Mouse (Mus musculus): ENCODE data around the gene Tsen2. TPM values are rescaled to one million over a fixed set of nuclear protein-coding genes. Genes with fewer than 3 reads are reported as not detected.

The Tsen2 gene
- polyA plus RNA-seq, 1 experiment from 2014 or later, result 32.0 TPM

DNA sequence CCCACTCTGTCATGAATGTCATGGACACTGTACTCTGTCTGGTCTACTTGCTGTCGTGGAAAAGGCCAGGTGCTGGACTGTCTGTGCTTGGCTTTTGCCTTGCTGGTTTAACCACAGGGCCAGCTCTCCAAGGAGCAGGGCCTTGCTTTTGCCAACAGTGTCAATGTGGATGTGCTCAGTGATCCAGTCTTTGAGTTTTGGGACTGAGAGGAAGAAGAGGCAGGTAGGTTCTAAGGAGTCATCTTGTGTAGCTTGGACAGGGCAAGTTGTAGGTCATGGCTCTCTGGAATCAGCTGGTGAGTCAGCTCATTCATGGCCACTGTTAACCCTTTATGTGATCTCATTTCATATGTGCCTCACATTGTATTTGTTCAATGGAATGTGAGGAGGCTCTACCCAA lies 62.0 kb downstream of the Tsen2 start:
- no peaks in the 10 kb centered on the region; the same call in 1 of the 2 replicates for H3K36me3 ChIP-seq (ENCODE audit: control insufficient read depth, insufficient read depth, low read length)
- ATAC-seq, result no peak
- no peak overlapping the region for H3K4me3 ChIP-seq (ENCODE audit: low read length)
- no peaks in the 10 kb centered on the region for H3K9me3 ChIP-seq (ENCODE audit: control insufficient read depth, low read length)
- H3K27me3 ChIP-seq (replicated peaks; ENCODE audit: control insufficient read depth, insufficient read depth, low read length), result no peaks in the 10 kb centered on the region
- no peak overlapping the region for H3K4me2 ChIP-seq (ENCODE audit: low read length)
- H3K4me1 ChIP-seq (ENCODE audit: control insufficient read depth, insufficient read depth, low read depth, low read length), result peaks cover 9% of the 10 kb centered on the region
- no peak overlapping the region for H3K27ac ChIP-seq (ENCODE audit: low read depth, low read length)
- 83% methylated on average over 1 of the region's 1 CpGs for WGBS
- H3K9ac ChIP-seq (ENCODE audit: low read depth, low read length), result no peak overlapping the region

DNA sequence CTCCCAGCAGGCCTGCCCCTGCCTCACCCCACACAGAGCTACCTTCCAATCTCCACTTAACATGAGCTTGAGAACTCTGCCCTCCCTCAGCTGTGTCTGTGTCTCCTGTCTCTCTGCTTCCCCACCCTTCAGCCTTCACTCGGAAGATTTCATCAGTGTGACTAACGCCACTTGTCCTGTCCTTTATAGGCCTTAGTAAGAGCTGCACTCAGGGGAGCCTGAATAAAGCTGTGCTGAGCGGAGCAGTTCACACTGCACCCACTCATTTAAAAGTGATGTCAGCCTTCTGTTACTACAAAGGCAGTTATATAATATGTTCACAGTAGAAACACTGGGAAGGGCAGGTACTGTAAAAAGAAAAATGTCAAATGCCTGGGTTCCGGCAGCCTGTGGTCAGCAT lies 63.0 kb downstream of the Tsen2 start:
- Histone ChIP-seq H3K9me3 (ENCODE audit: control insufficient read depth, low read length) (no peaks in the 10 kb centered on the region), H3K27me3 (replicated peaks; ENCODE audit: control insufficient read depth, insufficient read depth, low read length) (no peaks in the 10 kb centered on the region), H3K36me3 (ENCODE audit: control insufficient read depth, insufficient read depth, low read length) (peaks cover 4% of the 10 kb centered on the region; the same call in 1 of the 2 replicates), H3K4me3 (ENCODE audit: low read length) (no peak overlapping the region), H3K27ac (ENCODE audit: low read depth, low read length) (no peak overlapping the region), H3K4me1 (ENCODE audit: control insufficient read depth, insufficient read depth, low read depth, low read length) (peaks cover 7% of the 10 kb centered on the region), H3K4me2 (ENCODE audit: low read length) (no peak overlapping the region), H3K9ac (ENCODE audit: low read depth, low read length) (no peak overlapping the region)
- ATAC-seq, result no peak
- WGBS, result 65% methylated on average over 4 of the region's 4 CpGs

DNA sequence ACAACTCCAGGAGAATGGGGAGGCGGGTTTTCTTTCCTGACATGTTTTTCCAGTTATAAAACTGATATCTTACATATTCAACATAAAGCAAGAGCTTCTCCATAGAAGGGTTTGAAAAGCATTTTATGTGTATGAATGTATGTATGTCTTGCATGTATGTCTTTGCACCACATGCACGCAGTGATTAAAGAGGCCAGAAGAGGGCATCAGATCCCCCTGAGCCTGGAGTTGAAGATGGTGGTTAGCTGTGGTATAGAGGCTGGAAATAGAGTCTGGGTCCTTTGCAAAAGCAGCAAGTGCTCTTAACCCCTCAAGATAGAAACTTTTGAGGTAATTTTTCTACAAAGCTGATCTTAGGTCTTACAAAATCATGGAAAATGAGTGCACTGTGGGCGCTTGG lies 64.7 kb downstream of the Tsen2 start:
- H3K4me2 ChIP-seq (ENCODE audit: low read length), result no peak overlapping the region
- H3K9me3 ChIP-seq (ENCODE audit: control insufficient read depth, low read length), result no peaks in the 10 kb centered on the region
- no peak for ATAC-seq
- H3K36me3 ChIP-seq (ENCODE audit: control insufficient read depth, insufficient read depth, low read length), result peaks cover 10% of the 10 kb centered on the region
- H3K27ac ChIP-seq (ENCODE audit: low read depth, low read length), result no peak overlapping the region
- no peak overlapping the region for H3K4me3 ChIP-seq (ENCODE audit: low read length)
- WGBS, result 63% methylated on average over 3 of the region's 3 CpGs
- no peaks in the 10 kb centered on the region for H3K27me3 ChIP-seq (replicated peaks; ENCODE audit: control insufficient read depth, insufficient read depth, low read length)
- H3K9ac ChIP-seq (ENCODE audit: low read depth, low read length), result no peak overlapping the region
- H3K4me1 ChIP-seq (ENCODE audit: control insufficient read depth, insufficient read depth, low read depth, low read length), result no peaks in the 10 kb centered on the region; the same call in 1 of the 2 replicates

DNA sequence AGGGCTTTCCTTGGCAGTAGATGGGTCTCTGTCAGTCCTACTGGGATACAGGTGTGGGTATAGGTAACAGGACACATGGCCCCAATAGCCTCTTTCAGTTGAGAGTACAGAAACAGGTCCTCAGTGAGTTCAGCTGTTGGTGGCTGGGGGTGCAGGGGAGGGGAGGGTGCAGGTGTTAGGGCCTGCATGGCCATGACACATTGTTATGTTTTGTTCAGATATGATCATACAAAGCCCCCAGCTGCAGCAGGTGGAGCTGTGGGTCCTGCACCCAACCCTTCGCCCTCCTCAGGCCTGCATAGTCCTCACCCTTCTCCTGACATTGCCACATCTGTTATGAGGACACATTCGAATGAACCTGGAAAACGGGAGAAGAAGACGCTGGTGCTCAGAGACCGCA lies 65.8 kb downstream of the Tsen2 start:
- 96% methylated on average over 5 of the region's 5 CpGs for WGBS
- ATAC-seq, result no peak
- Histone ChIP-seq H3K36me3 (ENCODE audit: control insufficient read depth, insufficient read depth, low read length) (peaks cover 17% of the 10 kb centered on the region), H3K9ac (ENCODE audit: low read depth, low read length) (no peak overlapping the region), H3K9me3 (ENCODE audit: control insufficient read depth, low read length) (no peaks in the 10 kb centered on the region), H3K4me2 (ENCODE audit: low read length) (no peak overlapping the region), H3K4me1 (ENCODE audit: control insufficient read depth, insufficient read depth, low read depth, low read length) (no peaks in the 10 kb centered on the region; the same call in 1 of the 2 replicates), H3K4me3 (ENCODE audit: low read length) (no peak overlapping the region), H3K27me3 (replicated peaks; ENCODE audit: control insufficient read depth, insufficient read depth, low read length) (no peaks in the 10 kb centered on the region), H3K27ac (ENCODE audit: low read depth, low read length) (no peak overlapping the region)

DNA sequence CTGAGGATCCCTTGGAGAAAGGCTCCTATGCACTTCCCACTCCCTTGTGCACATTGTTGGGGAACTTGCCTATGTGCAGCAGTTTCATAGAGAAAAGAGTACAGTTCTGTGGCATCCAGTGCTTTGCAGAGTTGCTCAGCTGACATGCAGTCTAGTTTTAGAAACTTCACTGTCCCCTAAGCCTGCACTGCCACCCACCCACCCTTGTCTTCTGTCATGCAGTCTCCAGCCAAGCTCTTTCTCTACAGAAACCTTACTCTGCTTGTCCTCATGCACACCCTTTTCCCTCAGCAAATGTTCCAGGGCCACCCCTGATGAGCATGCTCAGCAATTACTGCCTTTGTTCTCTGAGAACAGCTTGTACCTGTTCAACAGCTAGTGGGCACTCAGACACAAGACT lies 69.3 kb downstream of the Tsen2 start:
- no peak overlapping the region for H3K4me3 ChIP-seq (ENCODE audit: low read length)
- ATAC-seq, result no peak
- no peaks in the 10 kb centered on the region for H3K4me1 ChIP-seq (ENCODE audit: control insufficient read depth, insufficient read depth, low read depth, low read length)
- H3K9ac ChIP-seq (ENCODE audit: low read depth, low read length), result no peak overlapping the region
- H3K27ac ChIP-seq (ENCODE audit: low read depth, low read length), result no peak overlapping the region
- no peaks in the 10 kb centered on the region for H3K27me3 ChIP-seq (replicated peaks; ENCODE audit: control insufficient read depth, insufficient read depth, low read length)
- peaks cover 44% of the 10 kb centered on the region for H3K36me3 ChIP-seq (ENCODE audit: control insufficient read depth, insufficient read depth, low read length)
- H3K4me2 ChIP-seq (ENCODE audit: low read length), result no peak overlapping the region
- H3K9me3 ChIP-seq (ENCODE audit: control insufficient read depth, low read length), result no peaks in the 10 kb centered on the region

DNA sequence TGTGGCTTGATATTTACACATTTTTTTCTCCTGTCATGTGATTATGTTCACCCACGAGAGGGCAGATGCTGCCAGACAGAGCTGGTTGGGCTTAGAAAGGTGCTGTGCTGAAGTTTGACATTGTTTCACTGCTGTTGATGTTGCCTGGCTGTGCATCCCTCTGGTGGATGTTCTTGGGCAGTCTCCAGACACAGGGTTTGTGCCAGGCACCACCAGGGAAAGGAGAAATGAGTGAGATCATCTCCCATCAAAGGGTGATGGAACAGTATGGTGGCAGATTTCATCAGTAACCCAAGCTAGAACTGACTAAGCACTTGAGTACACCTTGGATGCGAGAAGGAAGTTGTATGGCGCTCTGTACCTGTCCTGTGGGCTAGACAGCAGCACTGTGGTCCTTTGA lies 71.5 kb downstream of the Tsen2 start:
- WGBS, result 89% methylated on average over 3 of the region's 3 CpGs
- Histone ChIP-seq H3K27me3 (replicated peaks; ENCODE audit: control insufficient read depth, insufficient read depth, low read length) (no peaks in the 10 kb centered on the region), H3K27ac (ENCODE audit: low read depth, low read length) (no peak overlapping the region), H3K4me3 (ENCODE audit: low read length) (no peak overlapping the region), H3K9ac (ENCODE audit: low read depth, low read length) (no peak overlapping the region), H3K9me3 (ENCODE audit: control insufficient read depth, low read length) (no peaks in the 10 kb centered on the region), H3K4me2 (ENCODE audit: low read length) (no peak overlapping the region), H3K4me1 (ENCODE audit: control insufficient read depth, insufficient read depth, low read depth, low read length) (no peaks in the 10 kb centered on the region), H3K36me3 (ENCODE audit: control insufficient read depth, insufficient read depth, low read length) (peaks cover 65% of the 10 kb centered on the region)
- ATAC-seq, result no peak

DNA sequence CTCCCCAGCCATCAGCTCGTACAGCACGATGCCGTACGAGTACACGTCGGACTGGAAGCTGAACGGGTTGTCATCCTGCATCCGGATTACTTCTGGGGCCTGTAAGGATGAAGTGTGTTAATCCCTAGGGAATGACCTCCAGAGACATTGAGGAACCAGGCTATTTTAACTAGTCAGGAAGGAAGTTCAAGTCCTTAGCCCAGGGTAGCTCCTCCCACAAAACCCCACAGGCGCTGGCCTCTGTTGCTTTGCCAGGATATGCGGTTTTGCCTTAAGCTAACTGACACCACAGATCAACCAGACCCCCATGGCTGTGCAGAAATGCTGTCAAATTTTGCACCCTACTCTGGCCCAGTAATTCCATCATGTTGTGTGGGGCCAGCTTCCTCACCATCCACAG lies 75.4 kb downstream of the Tsen2 start:
- H3K36me3 ChIP-seq (ENCODE audit: control insufficient read depth, insufficient read depth, low read length), result peaks cover 83% of the 10 kb centered on the region
- no peak overlapping the region for H3K4me3 ChIP-seq (ENCODE audit: low read length)
- H3K4me2 ChIP-seq (ENCODE audit: low read length), result no peak overlapping the region
- H3K9me3 ChIP-seq (ENCODE audit: control insufficient read depth, low read length), result no peaks in the 10 kb centered on the region
- no peaks in the 10 kb centered on the region for H3K4me1 ChIP-seq (ENCODE audit: control insufficient read depth, insufficient read depth, low read depth, low read length)
- WGBS, result 92% methylated on average over 10 of the region's 10 CpGs
- no peak overlapping the region for H3K27ac ChIP-seq (ENCODE audit: low read depth, low read length)
- no peaks in the 10 kb centered on the region for H3K27me3 ChIP-seq (replicated peaks; ENCODE audit: control insufficient read depth, insufficient read depth, low read length)
- no peak for ATAC-seq
- H3K9ac ChIP-seq (ENCODE audit: low read depth, low read length), result no peak overlapping the region

DNA sequence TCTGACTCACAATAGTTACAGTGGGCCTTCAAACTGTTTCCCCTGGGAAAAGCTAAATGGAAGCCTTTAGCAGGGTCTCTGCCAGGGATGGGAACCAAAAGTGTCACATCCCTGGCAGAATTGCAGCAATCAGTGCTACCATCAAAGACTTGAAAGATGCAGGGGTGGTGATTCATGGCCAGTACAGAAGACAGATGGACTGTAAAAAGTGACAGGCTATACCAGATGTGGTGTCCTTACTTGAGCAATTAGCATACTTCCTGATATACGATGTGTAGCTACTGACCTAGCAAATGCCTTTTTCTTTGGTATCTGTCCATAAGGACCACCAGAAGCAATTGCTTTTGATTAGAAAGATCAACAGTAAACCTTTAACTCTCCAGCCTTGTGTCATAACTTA lies 76.5 kb downstream of the Tsen2 start:
- peaks cover 87% of the 10 kb centered on the region for H3K36me3 ChIP-seq (ENCODE audit: control insufficient read depth, insufficient read depth, low read length)
- H3K27me3 ChIP-seq (replicated peaks; ENCODE audit: control insufficient read depth, insufficient read depth, low read length), result no peaks in the 10 kb centered on the region
- H3K4me2 ChIP-seq (ENCODE audit: low read length), result no peak overlapping the region
- H3K4me1 ChIP-seq (ENCODE audit: control insufficient read depth, insufficient read depth, low read depth, low read length), result no peaks in the 10 kb centered on the region
- no peak overlapping the region for H3K9ac ChIP-seq (ENCODE audit: low read depth, low read length)
- no peaks in the 10 kb centered on the region for H3K9me3 ChIP-seq (ENCODE audit: control insufficient read depth, low read length)
- WGBS, result 80% methylated on average over 1 of the region's 1 CpGs
- no peak for ATAC-seq
- H3K27ac ChIP-seq (ENCODE audit: low read depth, low read length), result no peak overlapping the region
- no peak overlapping the region for H3K4me3 ChIP-seq (ENCODE audit: low read length)

DNA sequence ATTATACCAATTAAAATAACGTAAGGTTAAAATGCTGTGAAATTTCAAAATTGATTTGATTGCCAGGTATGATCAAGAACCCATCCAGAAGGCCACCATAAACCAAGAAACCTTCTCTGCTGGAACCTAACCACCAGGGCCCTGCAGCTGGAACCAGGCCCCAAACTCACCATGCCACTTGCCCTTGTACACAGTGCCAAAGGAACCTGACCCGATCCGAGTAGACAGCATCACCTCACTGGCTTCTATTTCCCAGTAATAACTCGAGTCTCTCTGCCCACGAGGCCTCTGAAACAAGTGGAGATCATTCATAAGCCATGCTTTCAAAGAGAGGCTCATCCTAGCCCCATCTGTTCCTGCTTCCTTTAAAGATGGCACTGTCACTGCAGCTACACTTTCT lies 81.7 kb downstream of the Tsen2 start:
- no peaks in the 10 kb centered on the region for H3K4me1 ChIP-seq (ENCODE audit: control insufficient read depth, insufficient read depth, low read depth, low read length)
- no peaks in the 10 kb centered on the region for H3K27me3 ChIP-seq (replicated peaks; ENCODE audit: control insufficient read depth, insufficient read depth, low read length)
- no peak for ATAC-seq
- no peaks in the 10 kb centered on the region for H3K9me3 ChIP-seq (ENCODE audit: control insufficient read depth, low read length)
- WGBS, result 94% methylated on average over 5 of the region's 5 CpGs
- H3K36me3 ChIP-seq (ENCODE audit: control insufficient read depth, insufficient read depth, low read length), result peaks cover 63% of the 10 kb centered on the region
- H3K27ac ChIP-seq (ENCODE audit: low read depth, low read length), result no peak overlapping the region
- H3K9ac ChIP-seq (ENCODE audit: low read depth, low read length), result no peak overlapping the region
- no peak overlapping the region for H3K4me3 ChIP-seq (ENCODE audit: low read length)
- H3K4me2 ChIP-seq (ENCODE audit: low read length), result no peak overlapping the region
